Mouse (Mus musculus): Measurements from ENCODE around the gene Mcoln2. TPM values are rescaled to one million over a fixed set of nuclear protein-coding genes. Genes with fewer than 3 reads are reported as not detected.

The Mcoln2 gene
- total RNA-seq, 2 experiments from 2014 or later: 6.5 TPM; not detected in 1

DNA sequence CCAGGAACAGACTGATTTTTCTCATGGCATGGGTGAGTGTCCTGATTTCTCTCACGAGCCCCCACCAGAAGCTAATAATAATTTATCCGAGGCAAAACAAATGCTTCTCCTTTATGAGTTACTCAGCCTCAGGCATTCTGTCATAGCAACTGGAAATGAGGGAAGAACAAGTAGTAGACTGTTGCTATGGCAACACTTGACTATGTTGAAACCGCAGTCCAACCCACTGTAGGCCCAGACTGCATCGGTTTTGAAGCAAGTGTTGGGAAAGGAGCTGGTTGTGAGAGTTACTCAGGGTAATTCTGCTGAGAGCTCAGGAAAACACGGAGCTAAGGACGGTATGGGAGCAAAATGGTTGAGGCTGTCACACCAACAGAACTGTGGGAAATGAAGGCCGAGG, 7.1 kb upstream of the Mcoln2 start:
- ATAC-seq (replicated peaks; ENCODE audit: low FRiP score, poor library complexity, severe bottlenecking): no peak

GRCm38 (mm10) chr3:146145501-146145900, 4.1 kb upstream of the Mcoln2 start:
- no peak for ATAC-seq (replicated peaks; ENCODE audit: low FRiP score, poor library complexity, severe bottlenecking)

GRCm38 (mm10) chr3:146146131-146146530, 3.5 kb upstream of the Mcoln2 start:
- no peak for ATAC-seq (replicated peaks; ENCODE audit: low FRiP score, poor library complexity, severe bottlenecking)

GRCm38 (mm10) chr3:146150058-146150400, 396 bp downstream of the Mcoln2 start:
- no peak for ATAC-seq (replicated peaks; ENCODE audit: low FRiP score, poor library complexity, severe bottlenecking)

DNA sequence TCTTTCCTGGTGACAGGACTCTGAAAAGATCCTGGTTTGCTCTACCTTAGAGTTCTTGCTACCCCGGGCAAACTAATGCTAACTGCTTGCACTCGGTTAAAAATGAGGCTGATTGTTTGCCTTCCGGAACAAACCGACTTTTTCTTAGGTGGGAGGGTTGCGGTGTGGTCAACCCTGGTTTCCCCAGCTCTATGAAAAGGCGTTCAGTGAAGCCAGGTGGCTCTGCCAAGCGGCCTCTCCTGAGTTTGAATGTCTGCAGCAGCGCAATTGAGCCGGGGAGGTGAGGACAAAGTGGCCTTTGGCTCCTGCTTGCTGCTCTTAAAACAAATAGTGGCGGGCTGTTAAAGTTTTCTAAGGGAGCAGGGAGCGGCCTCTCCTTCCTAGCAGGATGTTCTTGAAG, 927 bp downstream of the Mcoln2 start:
- no peak for ATAC-seq (replicated peaks; ENCODE audit: low FRiP score, poor library complexity, severe bottlenecking)

GRCm38 (mm10) chr3:146151328-146151727, 1.7 kb downstream of the Mcoln2 start:
- no peak for ATAC-seq (replicated peaks; ENCODE audit: low FRiP score, poor library complexity, severe bottlenecking)

DNA sequence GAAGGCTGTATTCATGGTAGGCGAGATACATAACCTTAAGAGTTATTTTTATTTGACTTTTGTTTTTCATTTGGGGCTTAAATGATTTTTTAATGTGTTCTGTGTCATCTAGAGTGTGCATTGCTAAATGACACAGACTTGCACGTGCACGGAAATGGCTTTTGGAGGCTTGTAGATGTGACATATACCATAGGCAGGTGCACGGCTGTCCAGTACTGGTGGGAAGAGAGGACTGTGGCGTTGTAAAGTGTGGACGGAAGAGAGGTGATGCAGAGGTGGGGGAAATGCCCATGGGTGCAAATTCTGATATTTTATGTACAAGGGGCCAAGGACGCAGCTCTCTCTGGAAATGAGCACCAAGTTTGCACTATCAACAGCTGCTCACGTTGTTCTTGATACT, 2.1 kb downstream of the Mcoln2 start:
- no peak for ATAC-seq (replicated peaks; ENCODE audit: low FRiP score, poor library complexity, severe bottlenecking)

- ATAC-seq (replicated peaks; ENCODE audit: low FRiP score, poor library complexity, severe bottlenecking): no peak
These were observed 2.7 kb downstream of the Mcoln2 start for GRCm38 (mm10) chr3:146152348-146152747.

GRCm38 (mm10) chr3:146152913-146153312, 3.3 kb downstream of the Mcoln2 start:
- ATAC-seq (replicated peaks; ENCODE audit: low FRiP score, poor library complexity, severe bottlenecking): no peak

DNA sequence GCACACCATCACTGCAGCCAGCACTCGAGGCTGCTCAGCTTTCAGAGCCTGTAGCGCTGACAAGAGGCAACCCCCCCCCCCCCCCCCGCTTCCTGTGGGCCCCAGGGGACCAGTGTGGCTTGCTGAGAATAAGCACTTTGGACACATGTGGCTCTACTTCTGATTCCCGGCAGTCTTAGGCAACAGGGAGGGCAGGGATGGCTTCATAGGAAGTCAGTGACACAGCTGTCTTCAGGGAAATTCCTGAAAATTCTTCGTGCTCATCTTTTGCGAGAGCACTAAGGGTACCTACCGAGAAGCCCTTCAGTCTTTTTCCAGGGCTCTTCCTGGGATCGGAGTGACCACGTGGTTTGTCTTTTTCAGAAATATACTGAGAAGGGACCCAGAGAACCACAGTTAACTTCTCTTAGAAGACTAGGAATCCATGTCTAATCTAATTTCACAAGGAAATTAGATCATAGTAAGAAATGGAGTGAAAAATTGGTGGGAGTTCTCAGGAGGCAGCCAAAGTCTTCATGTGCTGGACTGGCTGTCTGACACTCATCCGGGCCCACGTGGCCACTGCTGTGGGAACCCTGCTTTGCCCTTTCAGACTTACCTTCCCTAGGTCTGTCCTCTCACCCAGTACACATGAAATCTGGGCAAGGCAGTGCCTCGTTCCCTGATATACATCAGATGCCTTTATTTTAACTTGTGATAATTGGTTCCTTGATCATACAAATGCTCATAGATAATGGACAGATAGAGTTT, 4.4 kb downstream of the Mcoln2 start:
- ATAC-seq (replicated peaks; ENCODE audit: low FRiP score, poor library complexity, severe bottlenecking): no peak

DNA sequence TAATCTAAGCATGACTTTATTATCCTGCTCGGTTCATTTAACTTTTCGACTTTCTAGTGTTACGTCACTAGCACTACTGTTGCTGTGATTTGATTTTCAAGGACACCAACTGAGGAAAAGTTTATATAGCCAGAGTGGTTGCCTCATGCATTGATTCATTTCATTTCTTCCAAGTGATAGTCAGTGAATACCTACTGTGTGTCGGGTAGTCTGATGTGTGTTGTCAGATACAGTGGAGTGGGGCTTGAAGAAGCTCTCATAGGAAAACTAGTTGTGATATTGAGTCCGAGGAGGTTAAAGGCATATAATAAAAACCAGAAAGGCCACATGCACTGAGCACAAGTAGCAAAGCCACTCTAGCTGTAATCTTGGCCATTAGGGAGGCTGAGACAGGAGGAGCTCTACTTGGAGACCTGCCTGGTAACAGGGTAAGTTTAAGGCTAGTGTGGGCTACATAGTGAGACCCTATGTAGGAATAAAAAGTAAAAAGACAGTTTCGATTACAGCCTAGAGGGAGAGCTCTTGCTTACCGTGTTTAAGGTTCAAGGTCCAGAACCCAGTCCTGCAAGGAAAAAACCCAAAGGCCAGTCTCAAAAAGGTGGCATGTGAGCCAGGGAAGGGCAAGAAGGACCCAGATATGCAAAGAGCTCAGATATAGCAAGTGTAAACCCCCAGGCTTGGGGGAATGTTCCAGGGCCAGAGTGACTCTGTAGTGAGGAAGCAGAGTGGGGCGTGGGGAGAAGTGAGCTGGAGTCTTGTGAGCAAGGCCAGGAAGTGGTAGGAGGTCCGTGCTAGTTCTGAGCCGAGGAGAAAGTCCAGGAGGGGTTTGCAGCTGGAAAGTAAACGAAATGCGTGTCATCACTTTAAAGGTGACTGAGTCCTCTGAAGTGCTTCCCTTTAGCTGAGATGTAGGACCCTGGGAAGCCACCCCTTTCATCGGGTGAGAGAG, 6.3 kb downstream of the Mcoln2 start:
- no peak for ATAC-seq (replicated peaks; ENCODE audit: low FRiP score, poor library complexity, severe bottlenecking)

GRCm38 (mm10) chr3:146156811-146157210, 7.2 kb downstream of the Mcoln2 start:
- ATAC-seq (replicated peaks; ENCODE audit: low FRiP score, poor library complexity, severe bottlenecking): no peak

DNA sequence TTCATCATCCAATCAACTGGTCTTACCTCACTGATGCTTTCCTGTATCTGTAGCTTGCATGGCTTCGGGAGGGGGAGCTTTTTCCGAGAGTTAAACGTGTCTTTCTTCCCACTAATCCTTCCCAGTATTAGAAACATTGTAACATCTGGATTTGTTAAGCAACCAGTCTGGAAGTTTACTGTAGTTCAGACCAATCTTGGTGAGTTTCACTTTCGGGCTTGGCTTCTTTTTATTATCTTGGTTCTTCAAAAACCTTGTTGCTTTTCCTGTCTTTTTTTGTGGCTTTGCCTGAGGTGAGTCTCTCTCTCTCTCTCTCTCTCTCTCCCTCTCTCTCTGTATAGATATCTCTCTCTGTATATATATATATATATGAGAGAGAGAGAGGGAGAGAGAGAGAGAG, 8.4 kb downstream of the Mcoln2 start:
- no peak for ATAC-seq (replicated peaks; ENCODE audit: low FRiP score, poor library complexity, severe bottlenecking)

DNA sequence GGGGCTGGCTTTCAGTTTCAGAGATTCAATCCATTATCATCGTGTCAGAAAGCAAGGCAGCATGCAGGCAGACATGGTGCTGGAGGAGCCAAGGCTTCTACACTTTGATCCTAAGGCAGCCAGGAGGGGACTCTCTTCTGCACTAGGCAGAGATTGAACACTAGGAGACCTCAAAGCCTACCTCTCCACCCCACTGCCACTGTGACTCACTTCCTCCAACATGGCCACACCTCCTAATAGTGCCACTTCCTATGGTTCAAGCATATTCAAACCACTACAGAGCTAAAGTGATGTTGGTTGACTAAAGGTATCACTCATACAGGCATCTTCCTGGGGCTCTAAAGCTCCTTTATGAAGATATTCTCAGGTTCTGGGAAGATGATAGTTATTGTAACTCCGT, 9.7 kb downstream of the Mcoln2 start:
- no peak for ATAC-seq (replicated peaks; ENCODE audit: low FRiP score, poor library complexity, severe bottlenecking)

DNA sequence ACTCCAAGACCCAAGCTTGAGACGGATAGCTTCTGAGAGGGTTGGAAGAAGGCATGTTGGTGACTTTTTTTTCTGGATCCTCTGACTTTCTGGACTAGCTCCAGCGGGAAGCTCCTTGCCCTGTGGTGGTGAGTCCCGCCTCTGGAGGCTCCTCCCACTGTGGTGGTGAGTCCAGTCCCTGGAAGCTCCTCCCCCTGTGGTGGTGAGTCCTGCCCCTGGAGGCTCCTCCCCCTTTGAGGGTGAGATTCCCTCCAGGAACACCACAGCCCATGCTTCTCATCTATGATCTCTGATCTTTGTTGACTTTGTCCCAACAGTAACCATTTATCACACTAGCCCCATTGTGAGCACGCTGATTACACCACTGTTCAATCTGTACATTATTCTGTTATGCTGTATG, 12.6 kb downstream of the Mcoln2 start:
- no peak for ATAC-seq (replicated peaks; ENCODE audit: low FRiP score, poor library complexity, severe bottlenecking)

DNA sequence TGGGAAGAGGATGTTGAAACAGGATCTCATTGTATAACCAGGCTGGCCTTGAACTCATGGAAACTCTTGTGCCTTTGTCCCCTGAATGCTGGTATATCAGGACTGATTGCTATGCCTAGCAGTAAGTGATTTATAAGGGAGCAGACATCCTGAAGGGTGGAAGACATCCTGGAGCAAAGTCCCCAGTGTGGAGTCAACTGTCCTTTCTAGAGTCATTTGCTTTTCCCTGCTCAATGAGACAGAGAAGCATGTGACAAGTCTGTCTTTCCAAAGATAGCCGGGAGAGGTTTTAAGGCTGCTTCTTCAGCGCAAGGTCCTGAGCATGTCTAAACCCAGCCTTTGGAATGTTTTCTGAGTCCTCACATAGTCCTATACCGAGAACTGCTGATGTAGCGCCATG, 19.7 kb downstream of the Mcoln2 start:
- no peak for ATAC-seq (replicated peaks; ENCODE audit: low FRiP score, poor library complexity, severe bottlenecking)

- ATAC-seq (replicated peaks; ENCODE audit: low FRiP score, poor library complexity, severe bottlenecking): no peak
These were observed 23.4 kb downstream of the Mcoln2 start for GRCm38 (mm10) chr3:146173030-146173429.

- ATAC-seq (replicated peaks; ENCODE audit: low FRiP score, poor library complexity, severe bottlenecking): no peak
These were observed 24.6 kb downstream of the Mcoln2 start for GRCm38 (mm10) chr3:146174215-146174614.

GRCm38 (mm10) chr3:146177295-146177694, 27.7 kb downstream of the Mcoln2 start:
- no peak for ATAC-seq (replicated peaks; ENCODE audit: low FRiP score, poor library complexity, severe bottlenecking)

- peak; percentile 79 for ATAC-seq (replicated peaks; ENCODE audit: low FRiP score, poor library complexity, severe bottlenecking)
These were observed 28.3 kb downstream of the Mcoln2 start for GRCm38 (mm10) chr3:146177748-146178582.

Measured in erythroid progenitor cell, adult 5-6 weeks (primary cell).